10 mouse cellular contexts compared by ENCODE assay signal in the genomic region with DNA sequence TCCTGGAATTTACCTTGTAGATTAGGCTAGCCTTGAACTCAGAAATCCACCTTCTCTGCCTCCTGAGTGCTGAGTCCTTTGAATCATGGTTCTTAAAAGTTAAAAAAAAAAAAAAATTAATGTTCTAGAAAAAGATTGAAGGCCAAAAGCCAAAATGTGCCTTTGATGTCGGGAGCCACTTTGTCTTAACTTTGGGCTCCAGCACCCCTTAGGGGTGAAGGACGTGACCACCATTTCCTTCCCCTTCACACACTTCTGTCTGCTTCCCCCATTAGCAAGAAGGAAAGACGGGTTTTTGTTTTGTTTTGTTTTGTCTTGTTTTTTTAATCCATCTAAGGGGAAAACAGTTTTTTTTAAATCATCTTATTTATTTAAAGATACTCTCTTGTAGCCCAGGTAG. TPM values are rescaled to one million over a fixed set of nuclear protein-coding genes. Genes with fewer than 3 reads are reported as not detected.
DNase-seq lines count a peak whose midpoint lies in the region; ATAC-seq and TF ChIP-seq lines count a peak whose summit lies in the region.
"Had no signal": no experiment of that assay in that cellular context is flagged by ENCODE, and none has a peak within 500 bp of the region (broad histone marks: within the 10 kb centered on the region; RNA-seq: fewer than 3 reads in every experiment).

No protein-coding gene starts in this region.

- TF ChIP-seq POLR2A in bone marrow macrophage, adult 2 months (IDR thresholded peaks at IDR 0.05; ENCODE audit: borderline replicate concordance, low read depth, low read length), result no peak

- no peaks in the 10 kb centered on the region for H3K79me2 ChIP-seq in macrophage (ENCODE audit: inconsistent target)

- peak; percentile 94 for DNase-seq in heart, adult 11 months
- DNase-seq in heart, postnatal 14 days, result no peak
- no peak for DNase-seq in lung, postnatal 14 days
- DNase-seq in adrenal gland, postnatal 4 days (ENCODE audit: low spot score in 2 of 2), result no peak
- DNase-seq in left cerebral cortex, adult 18-20 months (ENCODE audit: low spot score in 2 of 2), result no peak

- no peaks in the 10 kb centered on the region for H3K9me3 ChIP-seq in lung, embryonic 15.5 days
- H3K9me3 ChIP-seq: forebrain, embryonic 10.5 days; neural tube, embryonic 12.5 days had no signal

- H3K4me1 ChIP-seq in lung, embryonic 15.5 days, result peaks cover 80% of the 10 kb centered on the region
- H3K4me1 ChIP-seq in bone marrow macrophage, adult 2 months (ENCODE audit: control insufficient read depth, insufficient read depth, low read length), result peaks cover 55% of the 10 kb centered on the region

- no peaks in the 10 kb centered on the region for H3K36me3 ChIP-seq in lung, embryonic 15.5 days
- H3K36me3 ChIP-seq in macrophage (ENCODE audit: inconsistent target), result no peaks in the 10 kb centered on the region
- H3K36me3 ChIP-seq: forebrain, embryonic 10.5 days; neural tube, embryonic 12.5 days had no signal

- H3K27me3 ChIP-seq in lung, embryonic 15.5 days, result no peaks in the 10 kb centered on the region
- H3K27me3 ChIP-seq: neural tube, embryonic 12.5 days had no signal

- intact Hi-C loops in heart, postnatal 14 days (cut with DNase I), result loop anchor here (1.0 kb wide), 1 partner anchor 46 kb away; no protein-coding TSS in a partner anchor

- 62% methylated on average over 3 of the region's 3 CpGs for WGBS in lung, embryonic 15.5 days
- 22% methylated on average over 3 of the region's 3 CpGs for WGBS in macrophage (ENCODE audit: missing documents)

- no peak for ATAC-seq in lung, embryonic 15.5 days (ENCODE audit: borderline replicate concordance, extremely low read depth, low FRiP score, low TSS enrichment)

- H3K9ac ChIP-seq in lung, embryonic 15.5 days, result no peak overlapping the region
- H3K9ac ChIP-seq: neural tube, embryonic 12.5 days had no signal

- no peak for TF ChIP-seq CTCF in bone marrow macrophage, adult 2 months (IDR thresholded peaks at IDR 0.05; ENCODE audit: low read depth, low read length)

- no peak overlapping the region for H3K4me2 ChIP-seq in lung, embryonic 15.5 days

- no peak overlapping the region for H3K4me3 ChIP-seq in lung, embryonic 15.5 days
- H3K4me3 ChIP-seq in bone marrow macrophage, adult 2 months (ENCODE audit: insufficient read depth, low read length), result no peak overlapping the region
- no peak overlapping the region for H3K4me3 ChIP-seq in macrophage (ENCODE audit: inconsistent target)
- H3K4me3 ChIP-seq: forebrain, embryonic 10.5 days; neural tube, embryonic 12.5 days had no signal

- H3K27ac ChIP-seq in lung, embryonic 15.5 days, result peak overlapping the region; percentile 94
- peak overlapping the region; percentile 78 for H3K27ac ChIP-seq in bone marrow macrophage, adult 2 months (ENCODE audit: insufficient read depth, low read depth, low read length)
- H3K27ac ChIP-seq in macrophage, result peak overlapping the region; percentile 99
- H3K27ac ChIP-seq: neural tube, embryonic 12.5 days had no signal

RNA-seq across cellular contexts. Expression of a gene that starts 48.7 kb away (rescaled TPM):
- total RNA-seq in heart, postnatal 14 days (2021), result 10 to 100 TPM; 44.7 to 51.8 TPM
- polyA plus RNA-seq in lung, embryonic 15.5 days (2015; fragmentation: Nextera tagmentation; extraction: Ambion mirVana), result 49.4 and 50.0 TPM in 2 replicates
- 11.4 and 12.0 TPM in 2 replicates for polyA plus RNA-seq in bone marrow macrophage, adult 2 months (2012; ENCODE audit: insufficient read depth, insufficient read length, missing spikeins)
- total RNA-seq in macrophage (2018; cell fraction: chromatin; rRNA removed), result 10 to 100 TPM in 5 of 26 experiments, 1 to 10 TPM in 20, under 1 TPM in 1; 0.94 to 14.8 (median 5.9) TPM
- total RNA-seq in macrophage (2018; cell fraction: cytosol; rRNA removed), result 10 to 100 TPM in 24 of 26 experiments, 1 to 10 TPM in 2; 7.3 to 28.3 (median 21.4) TPM
- 10 to 100 TPM in 24 of 26 experiments, 1 to 10 TPM in 2; 7.2 to 45.6 (median 16.6) TPM for total RNA-seq in macrophage (2018; cell fraction: nucleus; rRNA removed)
- polyA plus RNA-seq in macrophage (2018), result 9.1 to 32.1 TPM (median 10.4 TPM) in 3 replicates
- total RNA-seq in adrenal gland, postnatal 4 days (2021), result 10 to 100 TPM; 78.0 to 81.7 TPM
- 10 to 100 TPM; 91.6 to 93.6 TPM for total RNA-seq in left cerebral cortex, adult 18-20 months (2021)
